Mouse (Mus musculus) liver, embryonic 14.5 days (tissue): ENCODE measurements around the gene Cryba4. TPM values are rescaled to one million over a fixed set of nuclear protein-coding genes. Genes with fewer than 3 reads are reported as not detected.

Experiments used
- ATAC-seq: fragments of 200-750 bp; cut with Nextera tagmentation; 2 replicates; pipeline ENCODE4 v1.8.0; 2017; ENCODE audit warnings: moderate number of reproducible peaks, mild to moderate bottlenecking, moderate library complexity; ENCODE audit not compliant: insufficient read depth
- DNase-seq, 3 experiments: peaks; one replicate each; pipeline ENCODE4 v3.0.0-alpha.2; 2012 to 2013; ENCODE audit warnings: low read depth in 3 of 3, low spot score in 3 of 3
- H3K27ac ChIP-seq: fragments of 300-500 bp; sonication (generic); 2 replicates; pipeline ENCODE4 v1.5.1; 2014; ENCODE audit warnings: moderate library complexity, mild to moderate bottlenecking, control low read depth, inconsistent platforms
- H3K27me3 ChIP-seq: fragments of 300-500 bp; sonication (generic); 2 replicates; pipeline ENCODE4 v1.6.1; 2014; ENCODE audit warnings: mild to moderate bottlenecking, low read length, moderate library complexity; ENCODE audit not compliant: control insufficient read depth, insufficient read depth
- H3K36me3 ChIP-seq: fragments of 300-500 bp; sonication (generic); replicated peaks from 2 replicates; pipeline ENCODE4 v1.6.1; 2014; ENCODE audit warnings: low read depth; ENCODE audit not compliant: control insufficient read depth, insufficient read depth
- H3K4me1 ChIP-seq, 2 experiments: fragments of 200-500 bp in 1 of 2; fragments of 300-500 bp in 1 of 2; sonication (generic) in 1 of 2; replicated peaks; 2 replicates each; pipeline ENCODE4 v1.6.1; 2012 to 2014; ENCODE audit warnings: antibody characterized with exemption in 1 of 2, inconsistent platforms in 1 of 2, low read length in 1 of 2; ENCODE audit not compliant: control insufficient read depth in 2 of 2, insufficient read depth in 2 of 2
- H3K4me2 ChIP-seq: fragments of 300-500 bp; sonication (generic); 2 replicates; pipeline ENCODE4 v1.6.1; 2014; ENCODE audit warnings: low read depth, mild to moderate bottlenecking, control low read depth, moderate library complexity
- H3K4me3 ChIP-seq, 2 experiments: fragments of 200-500 bp in 1 of 2; fragments of 300-500 bp in 1 of 2; sonication (generic) in 1 of 2; 2 replicates each; pipeline ENCODE4 v1.5.1; 2012 to 2014; ENCODE audit warnings: low read depth in 2 of 2, low read length in 2 of 2, mild to moderate bottlenecking in 2 of 2, control low read depth in 1 of 2, inconsistent platforms in 1 of 2, moderate library complexity in 1 of 2; ENCODE audit not compliant: insufficient read depth in 1 of 2
- H3K9ac ChIP-seq: fragments of 300-500 bp; sonication (generic); replicated peaks from 2 replicates; pipeline ENCODE4 v1.6.1; 2014; ENCODE audit warnings: mild to moderate bottlenecking, control low read depth, moderate library complexity
- H3K9me3 ChIP-seq: fragments of 300-500 bp; sonication (generic); 2 replicates; pipeline ENCODE4 v1.6.1; 2016; ENCODE audit warnings: low read length, mixed read lengths; ENCODE audit not compliant: control insufficient read depth
- CTCF ChIP-seq: IDR thresholded peaks from 2 replicates; pipeline ENCODE4 v1.5.1; 2016; ENCODE audit warnings: antibody characterized with exemption, low read depth, control low read depth
- EP300 ChIP-seq: IDR thresholded peaks from 2 replicates; pipeline ENCODE4 v1.6.1; 2016; ENCODE audit warnings: antibody characterized with exemption, low read depth
- WGBS: fragments of 180-500 bp; shearing (Covaris S2); extraction: QIAGEN DNeasy Blood & Tissue Kit; methylation state at CpG from one replicate; pipeline ENCODE4 v1.1.7; 2014; ENCODE audit not compliant: insufficient replicate concordance; 5-methylcytosine and 5-hydroxymethylcytosine counted together
- polyA plus RNA-seq, 2 experiments: library from polyadenylated mRNA; depleted of rRNA in 1 of 2; stranded (reverse) in 1 of 2; unstranded in 1 of 2; fragments of >200 nt; fragmentation: Nextera tagmentation in 1 of 2; extraction: Ambion mirVana in 1 of 2; gene quantifications; 2 replicates each; pipeline versions ENCODE4 v1.2.1 to v1.2.3; 2012 to 2014

Cryba4 gene
- polyA plus RNA-seq, 2 experiments = 0.39 to 0.95 TPM

DNA sequence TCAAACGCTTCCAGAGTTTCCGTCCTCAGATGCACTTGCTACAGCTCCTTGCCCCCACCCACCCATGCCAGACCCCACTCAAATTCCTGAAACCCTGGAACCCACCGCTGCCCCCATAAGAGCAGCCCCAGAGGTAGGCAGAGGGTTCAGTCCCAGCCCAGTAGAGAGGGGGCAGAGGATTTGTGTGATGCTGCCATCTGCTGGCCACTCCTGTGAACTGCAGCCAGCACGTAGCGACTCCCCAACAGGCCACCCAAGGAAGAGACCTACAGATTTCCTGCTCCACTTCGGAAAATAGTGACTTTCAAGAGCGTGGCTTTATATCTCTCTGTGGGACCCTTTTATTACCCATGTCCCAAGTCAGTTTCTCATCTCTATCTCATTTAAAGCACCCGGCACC lies 42.2 kb downstream of the Cryba4 start:
- Histone ChIP-seq H3K36me3 (no peaks in the 10 kb centered on the region), H3K4me1 (peaks cover 0 to 1% of the 10 kb centered on the region in 2 experiments; a peak in 1 of 4 replicates), H3K4me2 (no peak overlapping the region), H3K9me3 (no peaks in the 10 kb centered on the region), H3K4me3 (no peak overlapping the region), H3K9ac (no peak overlapping the region), H3K27ac (no peak overlapping the region), H3K27me3 (no peaks in the 10 kb centered on the region)
- ATAC-seq (no peak), DNase-seq (peak in 2 of 3 experiments; percentile 3 to 7)
- WGBS = 23% methylated on average over 8 of the region's 8 CpGs
- TF ChIP-seq EP300 (no peak), CTCF (peak; percentile 96)

GRCm38 (mm10) chr5:112208321-112208720 lies 44.0 kb downstream of the Cryba4 start:
- 45% methylated on average over 4 of the region's 4 CpGs for WGBS
- no peaks in the 10 kb centered on the region for H3K27me3 ChIP-seq
- ATAC-seq = no peak
- no peak overlapping the region for H3K27ac ChIP-seq
- no peak overlapping the region for H3K4me2 ChIP-seq
- no peaks in the 10 kb centered on the region for H3K36me3 ChIP-seq
- no peak overlapping the region for H3K9ac ChIP-seq
- no peaks in the 10 kb centered on the region for H3K4me1 ChIP-seq
- no peak for DNase-seq
- H3K4me3 ChIP-seq = no peak overlapping the region
- no peaks in the 10 kb centered on the region for H3K9me3 ChIP-seq
- TF ChIP-seq EP300 (no peak), CTCF (no peak)

DNA sequence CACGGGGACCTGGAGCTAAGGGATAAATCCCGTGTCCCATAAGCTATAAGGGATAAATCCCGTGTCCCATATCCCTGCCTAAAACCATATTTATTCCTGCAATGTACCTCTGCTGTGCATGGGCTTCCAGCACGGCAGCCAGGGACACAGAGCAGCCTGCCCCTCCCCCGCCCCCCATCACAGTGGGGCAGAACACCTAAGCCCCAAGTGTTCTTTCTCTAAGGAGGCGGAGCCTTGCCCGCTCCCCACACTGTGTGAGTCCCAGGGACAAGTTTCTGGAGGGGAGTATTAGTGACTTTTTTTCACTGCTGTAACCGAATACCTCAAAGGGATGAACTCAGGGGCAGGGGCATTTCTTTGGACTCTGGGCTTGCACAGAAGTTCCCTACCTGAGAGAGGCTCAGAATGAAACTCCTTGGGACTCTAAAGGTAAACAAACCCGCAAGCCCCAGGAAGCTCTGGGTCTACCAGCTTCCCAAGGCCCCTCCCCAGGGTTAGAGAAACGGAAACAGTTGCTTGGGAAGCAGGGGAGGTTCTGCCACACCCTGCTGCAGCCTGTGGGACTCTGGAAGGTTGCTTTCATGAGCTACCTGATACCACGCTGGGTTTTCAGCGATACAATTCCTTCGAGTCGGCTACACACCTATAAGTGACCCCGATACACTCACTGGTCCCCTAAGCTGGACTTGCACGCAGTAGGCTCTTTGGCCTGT lies 45.6 kb downstream of the Cryba4 start:
- no peak for DNase-seq
- Histone ChIP-seq H3K4me2 (no peak overlapping the region), H3K9me3 (no peaks in the 10 kb centered on the region), H3K27me3 (no peaks in the 10 kb centered on the region), H3K4me1 (no peaks in the 10 kb centered on the region), H3K36me3 (no peaks in the 10 kb centered on the region), H3K4me3 (no peak overlapping the region), H3K27ac (no peak overlapping the region), H3K9ac (no peak overlapping the region)
- no peak for ATAC-seq
- TF ChIP-seq EP300 (no peak), CTCF (no peak)
- 20% methylated on average over 16 of the region's 16 CpGs for WGBS

GRCm38 (mm10) chr5:112199656-112200055 lies 52.7 kb downstream of the Cryba4 start:
- Histone ChIP-seq H3K9me3 (no peaks in the 10 kb centered on the region), H3K27me3 (no peaks in the 10 kb centered on the region), H3K4me3 (no peak overlapping the region), H3K36me3 (no peaks in the 10 kb centered on the region), H3K9ac (no peak overlapping the region), H3K4me1 (no peaks in the 10 kb centered on the region), H3K4me2 (no peak overlapping the region), H3K27ac (no peak overlapping the region)
- WGBS = 65% methylated on average over 6 of the region's 6 CpGs
- TF ChIP-seq EP300 (no peak), CTCF (no peak)
- DNase-seq (no peak), ATAC-seq (no peak)

Other genes starting within 250 kb of the Cryba4 start
- gene Crybb1, start 3.3 kb upstream of the Cryba4 start, polyA plus RNA-seq (2012; rRNA removed) = not detected in 2 replicates
- 0.24 TPM in 1 of 2 replicates, not detected in the other for gene Crybb1, start 3.3 kb upstream of the Cryba4 start, polyA plus RNA-seq (2014; fragmentation: Nextera tagmentation; extraction: Ambion mirVana)
- 16.2 and 17.2 TPM in 2 replicates for gene Tpst2, start 24.2 kb upstream of the Cryba4 start, polyA plus RNA-seq (2012; rRNA removed)
- 30.7 and 30.9 TPM in 2 replicates for gene Tpst2, start 24.2 kb upstream of the Cryba4 start, polyA plus RNA-seq (2014; fragmentation: Nextera tagmentation; extraction: Ambion mirVana)
- gene Tfip11, start 73.8 kb upstream of the Cryba4 start, polyA plus RNA-seq (2012; rRNA removed) = 10.7 and 11.6 TPM in 2 replicates
- gene Tfip11, start 73.8 kb upstream of the Cryba4 start, polyA plus RNA-seq (2014; fragmentation: Nextera tagmentation; extraction: Ambion mirVana) = 8.0 and 9.2 TPM in 2 replicates
- gene Srrd, start 90.5 kb upstream of the Cryba4 start, polyA plus RNA-seq (2012; rRNA removed) = 15.7 and 16.0 TPM in 2 replicates
- 13.3 and 15.3 TPM in 2 replicates for gene Srrd, start 90.5 kb upstream of the Cryba4 start, polyA plus RNA-seq (2014; fragmentation: Nextera tagmentation; extraction: Ambion mirVana)
- 10.1 and 10.6 TPM in 2 replicates for gene Hps4, start 90.6 kb upstream of the Cryba4 start, polyA plus RNA-seq (2012; rRNA removed)
- 7.5 and 9.0 TPM in 2 replicates for gene Hps4, start 90.6 kb upstream of the Cryba4 start, polyA plus RNA-seq (2014; fragmentation: Nextera tagmentation; extraction: Ambion mirVana)
- gene Gm6583, start 103.5 kb upstream of the Cryba4 start, polyA plus RNA-seq (2012; rRNA removed) = 0.03 and 0.09 TPM in 2 replicates
- 0.08 TPM in 1 of 2 replicates, not detected in the other for gene Gm6583, start 103.5 kb upstream of the Cryba4 start, polyA plus RNA-seq (2014; fragmentation: Nextera tagmentation; extraction: Ambion mirVana)
- 0.10 and 0.26 TPM in 2 replicates for gene Asphd2, start 142.3 kb upstream of the Cryba4 start, polyA plus RNA-seq (2012; rRNA removed)
- gene Asphd2, start 142.3 kb upstream of the Cryba4 start, polyA plus RNA-seq (2014; fragmentation: Nextera tagmentation; extraction: Ambion mirVana) = 0.20 TPM in 1 of 2 replicates, not detected in the other
- gene Gm6588, start 196.9 kb upstream of the Cryba4 start, polyA plus RNA-seq (2012; rRNA removed) = not detected in 2 replicates
- gene Gm6588, start 196.9 kb upstream of the Cryba4 start, polyA plus RNA-seq (2014; fragmentation: Nextera tagmentation; extraction: Ambion mirVana) = not detected in 2 replicates